Mouse (Mus musculus) c-Kit-positive CD71-positive TER-119-positive erythroid progenitor cells, embryonic 14.5 days (primary cell): ENCODE measurements around the gene Mlycd.
"Not testable (repeated sequence)": the region's sequence is repeated elsewhere in the genome, so short reads cannot be mapped to it uniquely, and the experiment has no call there.

Experiments used
- DNase-seq: peaks from one replicate; pipeline ENCODE4 v3.0.0-alpha.2; 2013; ENCODE audit warnings: low spot score

The Mlycd gene

GRCm38 (mm10) chr8:119394524-119395026, at the start of gene Mlycd:
Gene Mlycd, plus strand, starts transcription at chr8:119394878.
- DNase-seq = peak; percentile 80

GRCm38 (mm10) chr8:119345029-119345682, 49.5 kb upstream of the Mlycd start:
- DNase-seq = peak; percentile 28

DNA sequence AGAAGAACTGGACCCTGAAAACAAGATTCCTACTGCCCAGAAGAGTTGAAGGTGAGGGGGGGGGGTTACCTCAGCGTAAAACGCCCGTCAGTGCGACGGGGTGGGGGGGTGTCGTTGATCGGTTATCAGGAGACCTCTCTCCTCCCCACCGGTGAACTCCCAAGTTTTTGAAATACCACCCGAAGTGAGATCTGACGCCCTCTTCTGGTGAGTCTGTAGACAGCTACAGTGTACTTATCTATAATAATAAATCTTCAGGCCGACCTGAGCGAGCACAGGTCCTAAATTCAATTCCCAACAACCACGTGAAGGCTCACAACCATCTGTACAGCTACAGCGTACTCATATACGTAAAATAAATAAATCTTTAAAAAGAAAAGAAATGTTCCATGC, 49.0 kb upstream of the Mlycd start:
- peak; percentile 33 for DNase-seq

- no peak for DNase-seq
Measured at GRCm38 (mm10) chr8:119351647-119352046, 43.0 kb upstream of the Mlycd start.

GRCm38 (mm10) chr8:119352977-119353658, 41.6 kb upstream of the Mlycd start:
- DNase-seq = peak; percentile 6

GRCm38 (mm10) chr8:119353659-119354023, 41.0 kb upstream of the Mlycd start:
- DNase-seq = no peak

- DNase-seq = peak; percentile 29
Measured at GRCm38 (mm10) chr8:119356631-119357030, 38.0 kb upstream of the Mlycd start.

GRCm38 (mm10) chr8:119358175-119358574, 36.5 kb upstream of the Mlycd start:
- DNase-seq = no peak

GRCm38 (mm10) chr8:119358836-119359235, 35.8 kb upstream of the Mlycd start:
- peak; percentile 35 for DNase-seq

DNA sequence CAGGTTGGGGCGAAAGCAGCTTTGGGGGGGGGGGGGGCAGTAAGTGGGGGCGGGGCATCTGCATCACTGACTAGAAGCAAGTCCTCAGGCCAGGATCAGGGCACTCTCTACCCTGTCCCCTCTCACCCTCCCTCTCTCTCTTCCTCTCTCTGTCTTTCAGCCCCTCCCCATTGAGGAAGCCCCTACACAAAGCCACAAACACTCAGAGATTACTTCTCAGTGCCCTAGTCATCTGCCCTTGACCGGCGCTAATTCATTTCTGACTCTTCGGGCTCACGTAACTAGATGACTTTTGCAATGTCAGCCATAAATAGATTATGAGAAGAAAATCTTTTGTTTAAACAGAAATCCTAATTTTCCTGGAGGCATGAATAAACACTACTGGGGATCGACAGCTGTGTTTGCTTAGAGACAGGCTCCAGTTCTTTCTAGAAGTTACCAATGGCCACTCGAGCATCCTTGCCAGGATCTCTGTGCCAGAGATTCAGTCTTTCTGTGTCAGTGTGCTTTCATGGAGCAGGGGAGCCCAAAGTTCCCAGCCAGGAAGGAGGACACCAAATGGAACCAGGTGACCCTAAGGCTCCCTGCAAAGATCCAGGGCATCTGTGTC, 33.9 kb upstream of the Mlycd start:
- DNase-seq = no peak

GRCm38 (mm10) chr8:119374716-119375115, 20.0 kb upstream of the Mlycd start:
- not testable (repeated sequence) for DNase-seq

- DNase-seq = no peak
Measured at GRCm38 (mm10) chr8:119378476-119378875, 16.2 kb upstream of the Mlycd start.

DNA sequence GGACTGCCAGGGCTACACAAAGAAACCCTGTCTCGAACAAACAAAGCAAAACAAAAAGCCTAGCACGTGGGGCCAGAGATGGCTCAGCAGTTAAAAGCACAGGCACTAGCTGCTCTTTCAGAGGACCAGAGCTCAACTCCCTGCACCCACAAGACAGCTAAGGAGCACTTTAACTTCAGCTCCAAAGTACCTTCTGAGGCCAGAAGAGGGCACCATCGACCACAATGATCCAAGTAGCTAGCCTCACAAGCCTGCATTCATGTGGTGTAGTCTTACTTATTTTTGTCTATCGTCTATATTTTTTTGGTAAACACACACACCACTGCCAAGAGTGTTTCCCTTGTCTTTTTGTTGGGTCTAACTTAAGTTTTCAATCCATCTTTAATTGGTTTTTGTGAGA, 14.1 kb upstream of the Mlycd start:
- DNase-seq = peak; percentile 17

GRCm38 (mm10) chr8:119384478-119384877, 10.2 kb upstream of the Mlycd start:
- peak; percentile 51 for DNase-seq

GRCm38 (mm10) chr8:119385854-119386253, 8.8 kb upstream of the Mlycd start:
- DNase-seq = no peak

- DNase-seq = no peak
Measured at GRCm38 (mm10) chr8:119386988-119387387, 7.7 kb upstream of the Mlycd start.

DNA sequence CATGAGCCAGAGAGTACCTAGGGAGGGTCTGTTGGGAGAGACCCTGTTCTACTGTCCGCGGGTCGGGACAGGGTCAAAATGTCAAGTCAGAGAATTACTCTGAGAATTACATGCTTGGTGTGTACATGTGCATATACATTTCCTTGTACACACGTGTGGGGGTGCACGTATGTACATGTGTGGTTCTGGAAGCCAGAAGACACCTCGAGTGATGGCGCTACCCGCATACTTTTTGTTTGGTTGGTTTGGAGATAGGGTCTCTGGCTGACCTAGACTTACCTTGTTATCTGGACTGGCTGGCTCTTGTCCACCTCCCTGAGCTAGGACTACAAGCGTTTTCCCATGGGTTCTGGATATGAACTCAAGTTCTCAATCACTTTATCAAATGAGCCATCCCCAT, 581 bp upstream of the Mlycd start:
- no peak for DNase-seq

- no peak for DNase-seq
Measured at GRCm38 (mm10) chr8:119395072-119395950, 633 bp downstream of the Mlycd start.

DNA sequence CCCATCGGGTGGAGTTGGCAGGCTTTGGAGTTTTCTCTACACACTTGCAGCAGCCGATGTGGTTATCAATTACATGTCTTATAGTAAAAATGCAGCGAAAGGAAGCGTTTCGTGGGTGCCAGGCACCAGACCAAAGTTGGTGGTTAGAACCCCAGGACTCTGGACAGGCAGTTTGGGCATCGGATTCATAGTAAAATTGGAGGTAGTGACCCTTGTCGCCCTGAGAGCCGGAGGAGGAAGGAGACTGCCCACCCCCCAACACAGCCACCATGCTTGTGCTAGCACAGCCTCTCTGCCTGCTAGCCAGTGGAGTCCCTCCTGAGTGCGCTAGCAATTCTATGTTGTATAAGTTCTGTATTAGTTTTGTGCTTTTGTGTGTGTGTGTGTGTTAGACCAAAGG, 3.9 kb downstream of the Mlycd start:
- no peak for DNase-seq

- DNase-seq = no peak
Measured at GRCm38 (mm10) chr8:119399255-119399654, 4.6 kb downstream of the Mlycd start.

DNA sequence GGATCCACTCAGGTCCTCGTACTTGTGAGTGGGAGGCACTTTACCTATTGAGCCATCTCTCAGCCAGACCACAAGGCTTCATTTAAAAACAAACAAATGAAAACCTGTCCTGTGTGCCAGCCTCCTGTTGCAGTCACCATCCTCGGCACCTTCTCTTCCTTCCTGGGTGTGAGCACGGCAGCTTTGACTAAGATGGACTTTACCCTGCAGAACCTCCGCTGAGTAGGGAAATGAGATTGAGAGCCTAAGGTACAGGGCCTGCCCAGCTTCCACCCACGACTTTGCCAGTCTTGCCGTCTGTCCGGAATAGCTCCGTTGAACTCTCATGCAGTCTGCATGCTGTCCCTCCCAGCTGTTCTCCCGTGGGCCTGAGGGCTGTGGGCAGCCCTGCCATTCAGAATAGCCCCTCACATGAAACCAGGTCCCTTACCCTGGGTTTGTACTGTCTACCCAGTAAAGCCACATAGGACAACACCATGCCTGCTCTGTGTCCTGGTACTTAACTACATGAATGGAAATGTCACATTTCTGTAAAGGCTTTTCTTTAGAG, 5.5 kb downstream of the Mlycd start:
- no peak for DNase-seq

DNA sequence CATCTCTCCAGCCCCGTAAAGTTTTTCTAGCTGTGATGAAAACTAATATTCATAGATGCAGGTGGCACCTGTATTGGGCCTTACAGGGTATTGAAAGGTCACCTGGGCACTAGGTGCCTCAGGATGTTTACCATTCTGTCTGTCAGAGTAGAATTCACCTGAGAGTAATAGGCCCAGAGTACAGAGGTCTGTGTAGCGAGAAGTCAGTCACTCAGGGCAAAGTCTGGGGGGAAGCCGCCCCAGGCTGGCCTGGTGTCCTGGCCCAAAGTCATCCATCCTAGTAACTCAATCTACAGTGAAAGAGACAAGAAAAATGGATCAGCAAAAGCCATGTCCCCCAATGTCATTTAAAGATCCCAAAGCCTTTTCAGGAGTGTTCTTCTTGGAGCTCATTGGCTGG, 6.2 kb downstream of the Mlycd start:
- no peak for DNase-seq
